Mouse (Mus musculus) cerebellum, postnatal 36 days (tissue): ENCODE results near the gene Adcy4.
A peak's percentile ranks its signal among the peaks of the same experiment; 100 is the strongest.

Source experiments
- DNase-seq, 2 experiments: peaks; one replicate each; pipeline ENCODE4 v3.0.0; 2021 to 2022; ENCODE audit warnings: mixed read lengths in 2 of 2

The Adcy4 gene

GRCm38 (mm10) chr14:55787731-55788130 is 3.8 kb upstream of the Adcy4 start:
- DNase-seq, result no peak

- no peak for DNase-seq
Measured at GRCm38 (mm10) chr14:55785195-55785594, 1.3 kb upstream of the Adcy4 start.

- DNase-seq, result peak in 1 of 2 experiments; percentile 2
Measured at GRCm38 (mm10) chr14:55783171-55783957, 531 bp downstream of the Adcy4 start.

- DNase-seq, result peak in 1 of 2 experiments; percentile 1
Measured at GRCm38 (mm10) chr14:55782361-55782960, 1.4 kb downstream of the Adcy4 start.

- peak; percentile 52 to 59 for DNase-seq
Measured at GRCm38 (mm10) chr14:55781310-55781709, 2.6 kb downstream of the Adcy4 start.

GRCm38 (mm10) chr14:55780736-55781135 is 3.2 kb downstream of the Adcy4 start:
- no peak for DNase-seq

GRCm38 (mm10) chr14:55779656-55780055 is 4.2 kb downstream of the Adcy4 start:
- no peak for DNase-seq

- no peak for DNase-seq
Measured at GRCm38 (mm10) chr14:55778686-55779085, 5.2 kb downstream of the Adcy4 start.

GRCm38 (mm10) chr14:55777806-55778205 is 6.1 kb downstream of the Adcy4 start:
- DNase-seq, result no peak

- DNase-seq, result no peak
Measured at GRCm38 (mm10) chr14:55777176-55777575, 6.7 kb downstream of the Adcy4 start.

GRCm38 (mm10) chr14:55776711-55777110 is 7.2 kb downstream of the Adcy4 start:
- no peak for DNase-seq

GRCm38 (mm10) chr14:55769087-55769703 is 14.7 kb downstream of the Adcy4 start:
- DNase-seq, result no peak

- no peak for DNase-seq
Measured at GRCm38 (mm10) chr14:55768555-55768954, 15.3 kb downstream of the Adcy4 start.

- DNase-seq, result peak; percentile 73 to 80
Measured at GRCm38 (mm10) chr14:55767519-55768414, 16.1 kb downstream of the Adcy4 start.

GRCm38 (mm10) chr14:55765696-55766095 is 18.2 kb downstream of the Adcy4 start, which contains the start of gene Ltb4r1:
Ltb4r1 (plus strand) TSS chr14:55765962.
- DNase-seq, result no peak

- DNase-seq, result no peak
Measured at GRCm38 (mm10) chr14:55763166-55763565, 20.7 kb downstream of the Adcy4 start.

- peak; percentile 30 to 42 for DNase-seq
Measured at GRCm38 (mm10) chr14:55762001-55762821, 21.7 kb downstream of the Adcy4 start.

GRCm38 (mm10) chr14:55761163-55761562 is 22.7 kb downstream of the Adcy4 start, which contains the start of gene Ltb4r2:
Ltb4r2 (plus strand) TSS chr14:55761428.
- DNase-seq, result no peak

GRCm38 (mm10) chr14:55760156-55760555 is 23.7 kb downstream of the Adcy4 start:
- DNase-seq, result peak; percentile 85 to 91

GRCm38 (mm10) chr14:55758363-55758784 is 25.5 kb downstream of the Adcy4 start, which contains the start of gene Cideb:
Cideb (minus strand) TSS chr14:55758458.
- DNase-seq, result no peak

- DNase-seq, result no peak
Measured at GRCm38 (mm10) chr14:55757566-55757965, 26.3 kb downstream of the Adcy4 start.
